Mouse (Mus musculus) mesoderm, embryonic 11.5 days (tissue): ENCODE data around the gene Ttc38.
A peak's percentile ranks its signal among the peaks of the same experiment; 100 is the strongest.

Source experiments
- DNase-seq: peaks from one replicate; pipeline ENCODE4 v3.0.0-alpha.2; 2012; ENCODE audit warnings: low read depth, low spot score

Gene Ttc38

GRCm38 (mm10) chr15:85893871-85894270 is 61.8 kb downstream of the Ttc38 start:
- no peak for DNase-seq

DNA sequence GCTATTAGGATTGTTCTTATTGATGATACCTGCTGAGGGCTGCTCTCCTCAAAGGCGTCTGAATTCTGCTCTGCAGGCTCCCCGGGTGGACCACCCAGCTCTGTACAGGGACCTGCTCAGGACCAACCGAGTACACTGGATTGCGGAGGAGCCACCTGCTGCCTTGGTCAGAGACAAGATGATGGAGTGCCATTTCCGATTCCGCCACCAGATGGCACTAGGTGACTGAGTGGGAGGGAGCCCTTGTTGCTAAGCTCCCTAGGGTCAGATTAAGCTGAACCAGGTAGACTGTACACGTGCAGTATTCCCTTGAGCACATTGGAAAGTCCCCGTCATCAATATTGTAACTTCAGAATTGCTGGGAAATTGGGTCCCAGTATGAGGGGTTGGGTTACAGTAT is 64.2 kb downstream of the Ttc38 start:
- peak; percentile 79 for DNase-seq

DNA sequence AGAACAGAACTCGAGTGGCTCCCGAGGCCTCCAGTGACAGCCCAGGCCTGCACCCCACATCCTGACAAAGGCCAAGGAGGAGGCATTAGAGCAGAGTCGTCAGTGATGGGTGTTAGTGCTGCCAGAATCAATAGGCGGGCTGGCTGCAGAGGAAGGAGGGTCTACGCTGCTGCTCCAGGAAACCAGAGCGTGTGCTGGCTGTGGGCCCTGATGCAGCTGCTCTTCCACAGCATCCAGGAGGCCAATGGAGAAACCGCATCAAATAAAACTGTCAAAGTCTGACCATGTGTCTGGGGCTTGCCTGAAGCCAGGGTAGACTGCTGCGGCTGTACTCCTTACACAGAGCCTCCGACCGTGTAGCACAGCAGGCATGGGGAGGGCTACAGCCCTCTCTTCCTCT is 65.0 kb downstream of the Ttc38 start:
- no peak for DNase-seq

DNA sequence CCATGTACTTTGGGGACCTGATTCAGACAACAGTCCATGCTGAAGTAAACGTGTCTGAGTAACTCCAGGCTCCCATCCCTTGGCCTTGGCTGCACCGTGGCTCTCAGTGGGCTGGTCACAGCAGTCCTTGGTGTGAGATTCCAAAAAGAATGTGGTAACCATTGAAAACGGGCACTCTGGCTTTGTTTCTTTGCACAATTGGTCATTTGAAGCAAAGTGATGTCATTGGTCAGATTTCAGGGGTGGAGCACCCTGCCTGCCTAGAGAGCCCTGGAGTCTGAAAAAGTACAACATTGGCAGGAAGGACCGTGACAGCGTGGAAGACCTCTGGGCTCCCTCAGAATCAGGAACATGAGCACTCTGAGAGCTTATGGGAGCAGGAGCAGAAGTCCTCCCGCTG is 67.3 kb downstream of the Ttc38 start:
- DNase-seq = no peak

- no peak for DNase-seq
Measured at GRCm38 (mm10) chr15:85900318-85900717, 68.2 kb downstream of the Ttc38 start.

GRCm38 (mm10) chr15:85900801-85901200 is 68.7 kb downstream of the Ttc38 start:
- DNase-seq = no peak

GRCm38 (mm10) chr15:85902505-85902904 is 70.4 kb downstream of the Ttc38 start:
- no peak for DNase-seq

DNA sequence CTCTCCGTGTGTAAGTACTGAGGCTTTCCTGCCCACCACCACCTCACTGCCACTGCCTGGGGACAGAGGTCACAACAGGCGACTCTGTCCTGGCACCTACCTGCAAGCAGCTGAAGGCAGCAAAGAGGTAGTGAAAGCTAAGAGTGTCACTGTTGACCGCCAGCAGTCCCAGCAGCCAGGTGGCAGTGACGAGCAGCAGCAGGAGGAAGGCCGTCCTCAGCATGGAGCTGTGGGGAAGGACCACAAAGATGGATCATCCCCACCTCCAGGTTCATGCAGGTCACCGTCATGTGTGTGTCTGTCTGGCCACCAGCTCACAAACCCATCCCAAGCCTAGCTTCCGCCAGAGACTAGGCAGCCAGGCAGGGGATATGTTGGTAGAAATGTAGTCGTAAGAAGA is 71.7 kb downstream of the Ttc38 start:
- no peak for DNase-seq
